Mouse (Mus musculus): ENCODE measurements around the gene Cdc20b.

DNA sequence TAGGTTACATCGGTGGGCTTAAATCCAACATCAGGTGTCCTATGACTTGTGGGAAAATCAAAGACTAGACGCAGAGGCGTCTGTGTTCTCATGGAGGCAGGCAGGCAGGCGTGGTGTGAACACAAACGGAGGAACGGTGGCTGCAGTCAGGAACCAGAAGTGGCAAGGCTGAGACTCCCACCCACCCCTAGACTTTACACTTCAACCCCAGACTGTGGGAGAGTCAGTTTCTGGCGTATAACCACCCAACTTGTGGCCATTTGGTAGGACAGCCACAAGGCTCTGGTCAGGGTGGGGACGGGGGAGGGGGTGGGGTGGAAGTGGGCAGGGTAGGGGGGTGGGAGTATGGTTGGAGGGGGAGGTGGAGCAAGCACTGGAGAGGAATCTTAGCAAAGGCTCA, 55.6 kb downstream of the Cdc20b start:
- TF ChIP-seq CTCF (IDR thresholded peaks at IDR 0.05; ENCODE audit: control insufficient read depth, insufficient read depth, insufficient read length): no peak
- no peak for TF ChIP-seq MYOG (IDR thresholded peaks at IDR 0.05; ENCODE audit: control insufficient read depth, extremely low read depth, insufficient read length)
- TF ChIP-seq CEBPB (IDR thresholded peaks at IDR 0.05; ENCODE audit: low read depth): no peak
- no peak for TF ChIP-seq USF1 (IDR thresholded peaks at IDR 0.05; ENCODE audit: low read depth)

Measured in C2C12 (cell line).